Mouse (Mus musculus): ENCODE results near the gene Porcn.

Porcn gene

GRCm38 (mm10) chrX:8205088-8205487 lies 1.2 kb downstream of the Porcn start:
- no peak for DNase-seq

GRCm38 (mm10) chrX:8204076-8204475 lies 2.2 kb downstream of the Porcn start:
- no peak for DNase-seq

GRCm38 (mm10) chrX:8203105-8203504 lies 3.2 kb downstream of the Porcn start:
- no peak for DNase-seq

- DNase-seq, result no peak
Measured at GRCm38 (mm10) chrX:8193419-8193723, 13.0 kb downstream of the Porcn start, which contains the start of gene Ebp. Ebp (minus strand) TSS chrX:8193512.

- DNase-seq, result peak; percentile 85
Measured at GRCm38 (mm10) chrX:8192640-8193418, 13.5 kb downstream of the Porcn start.

- DNase-seq, result no peak
Measured at GRCm38 (mm10) chrX:8192126-8192639, 14.1 kb downstream of the Porcn start.

GRCm38 (mm10) chrX:8182871-8183540 lies 23.3 kb downstream of the Porcn start:
- peak; percentile 36 for DNase-seq

GRCm38 (mm10) chrX:8179646-8180045 lies 26.7 kb downstream of the Porcn start:
- DNase-seq, result no peak

GRCm38 (mm10) chrX:8178871-8179270 lies 27.5 kb downstream of the Porcn start:
- no peak for DNase-seq

- peak; percentile 93 for DNase-seq
Measured at GRCm38 (mm10) chrX:8175504-8176385, 30.6 kb downstream of the Porcn start, which contains the start of gene Tbc1d25. Tbc1d25 (minus strand) TSS chrX:8176181.

- no peak for DNase-seq
Measured at GRCm38 (mm10) chrX:8175169-8175503, 31.2 kb downstream of the Porcn start.

- no peak for DNase-seq
Measured at GRCm38 (mm10) chrX:8167716-8168647, 38.3 kb downstream of the Porcn start.

- DNase-seq, result no peak
Measured at GRCm38 (mm10) chrX:8164471-8164870, 41.9 kb downstream of the Porcn start.

GRCm38 (mm10) chrX:8163076-8163475 lies 43.2 kb downstream of the Porcn start:
- no peak for DNase-seq

- DNase-seq, result peak; percentile 84
Measured at GRCm38 (mm10) chrX:8145153-8145991, 61.0 kb downstream of the Porcn start, which contains the start of gene Rbm3. Rbm3 (minus strand) TSS chrX:8145880.
